Comparison of ENCODE assay signal across 8 mouse cellular contexts in the genomic region with DNA sequence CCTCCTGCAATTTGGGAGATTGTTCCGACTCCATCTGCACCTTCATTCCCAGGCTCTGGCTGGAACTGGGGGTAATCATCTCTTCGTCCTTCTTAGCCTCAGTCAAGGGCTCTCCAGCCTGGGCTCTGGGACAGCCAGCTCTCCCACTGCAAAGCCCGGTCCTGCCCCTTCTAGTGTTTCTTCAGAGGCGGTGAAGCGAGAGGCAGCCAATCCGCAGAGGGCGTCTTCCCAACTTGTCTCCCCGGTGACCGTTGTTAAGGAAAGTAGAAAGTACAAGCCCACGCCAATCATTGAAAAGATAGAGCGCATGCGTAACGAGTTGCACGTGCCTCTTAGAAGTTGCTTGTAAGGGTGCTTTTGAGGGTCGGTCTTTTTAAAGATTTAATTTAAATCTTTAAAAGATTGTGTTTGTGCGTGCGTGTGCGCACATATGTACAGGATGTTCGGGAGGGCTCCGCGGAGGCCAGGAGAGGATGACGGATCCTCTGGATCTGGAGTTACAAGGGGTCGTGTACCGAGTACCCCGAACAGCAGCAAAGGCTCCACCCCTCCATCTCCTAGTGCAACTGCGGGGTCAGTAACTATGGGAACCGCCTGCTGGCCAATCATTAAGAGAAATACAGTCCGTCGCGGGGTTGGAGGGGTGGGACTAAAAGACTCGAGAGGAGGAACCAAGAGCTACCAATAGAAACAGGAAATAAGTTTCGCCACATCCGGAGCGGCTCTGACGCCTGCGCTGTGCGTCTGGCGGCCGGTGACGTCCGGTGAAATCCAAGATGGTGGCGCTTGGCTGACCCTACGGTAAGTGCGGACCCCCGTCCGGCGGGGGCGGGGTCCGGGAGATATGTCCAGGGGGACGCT. TPM values are rescaled to one million over a fixed set of nuclear protein-coding genes. Genes with fewer than 3 reads are reported as not detected.
DNase-seq lines count a peak whose midpoint lies in the region; ATAC-seq lines count a peak whose summit lies in the region.

Gene Ccdc189, minus strand, starts transcription at position 585 of the 861 bp plus-strand sequence.
Gene Rnf40, plus strand, starts transcription at position 757 of the 861 bp plus-strand sequence.

- peaks cover 49% of the 10 kb centered on the region for H3K36me3 ChIP-seq in intestine, embryonic 14.5 days (ENCODE audit: control insufficient read depth, insufficient read depth, low read length)

- H3K4me3 ChIP-seq in intestine, embryonic 14.5 days (ENCODE audit: low read depth, low read length): peak within 1 kb of the TSS; percentile 96

- ATAC-seq in intestine, embryonic 14.5 days (replicated peaks; ENCODE audit: low FRiP score, low TSS enrichment, low read depth): peak; percentile 97

- peak within 1 kb of the TSS; percentile 51 for H3K27ac ChIP-seq in intestine, embryonic 14.5 days (ENCODE audit: low read depth)

- H3K9ac ChIP-seq in intestine, embryonic 14.5 days (ENCODE audit: low read length): peak within 1 kb of the TSS; percentile 84

- peak within 1 kb of the TSS; percentile 96 for H3K4me2 ChIP-seq in intestine, embryonic 14.5 days (ENCODE audit: low read length)

- WGBS in intestine, embryonic 14.5 days: under 1% methylated on average over 49 of the region's 50 CpGs

- H3K4me1 ChIP-seq in intestine, embryonic 14.5 days (replicated peaks; ENCODE audit: control insufficient read depth, insufficient read depth, low read length): peaks cover 12% of the 10 kb centered on the region

- DNase-seq in adrenal gland, adult 18-20 months (ENCODE audit: low spot score in 2 of 2): peak; percentile 80 to 82
- peak; percentile 98 for DNase-seq in embryo, embryonic 11 days
- DNase-seq in gastrocnemius, postnatal 25 days: peak; percentile 95
- peak; percentile 95 for DNase-seq in intestine, embryonic 14.5 days (ENCODE audit: low spot score)
- DNase-seq in left cerebral cortex, postnatal 14 days (ENCODE audit: low spot score in 2 of 2): peak; percentile 95 to 98
- peak; percentile 98 for DNase-seq in mesoderm, embryonic 11.5 days (ENCODE audit: low read depth, low spot score)
- peak; percentile 95 to 98 for DNase-seq in right cerebral cortex, postnatal 36 days (ENCODE audit: low spot score in 2 of 2)
- peak; percentile 99 for DNase-seq in yolk sac, embryonic 10.5 days (ENCODE audit: low spot score)

- intact Hi-C loops in left cerebral cortex, postnatal 14 days (cut with DNase I): no loop called here

- H3K27me3 ChIP-seq in intestine, embryonic 14.5 days (replicated peaks; ENCODE audit: control insufficient read depth, insufficient read depth, low read length): no peaks in the 10 kb centered on the region

- no peaks in the 10 kb centered on the region for H3K9me3 ChIP-seq in intestine, embryonic 14.5 days (ENCODE audit: control insufficient read depth, low read length)

RNA-seq across cellular contexts. Expression of gene Ccdc189, which starts in this region (rescaled TPM):
- total RNA-seq in adrenal gland, adult 18-20 months (2021): 1 to 10 TPM; 8.4 to 8.5 TPM
- 1 to 10 TPM; 2.1 to 4.5 TPM for total RNA-seq in gastrocnemius, postnatal 25 days (2021)
- polyA plus RNA-seq in intestine, embryonic 14.5 days (2014; fragmentation: Nextera tagmentation; extraction: Ambion mirVana): 6.9 and 7.7 TPM in 2 replicates
- total RNA-seq in left cerebral cortex, postnatal 14 days (2021): 10 to 100 TPM in 1 of 2 experiments, 1 to 10 TPM in 1; 9.5 to 11.3 TPM

RNA-seq across cellular contexts. Expression of gene Rnf40, which starts in this region (rescaled TPM):
- 10 to 100 TPM; 54.1 to 64.1 TPM for total RNA-seq in adrenal gland, adult 18-20 months (2021)
- total RNA-seq in gastrocnemius, postnatal 25 days (2021): 10 to 100 TPM; 29.4 to 30.0 TPM
- 36.3 and 38.8 TPM in 2 replicates for polyA plus RNA-seq in intestine, embryonic 14.5 days (2014; fragmentation: Nextera tagmentation; extraction: Ambion mirVana)
- total RNA-seq in left cerebral cortex, postnatal 14 days (2021): 10 to 100 TPM; 69.5 to 74.7 TPM

Comparison
In these comparisons a context has a peak if more than half of its experiments do, and no peak if none do; other contexts are left out.
1. Peak in every context shown above with its lines: DNase-seq, ATAC-seq, H3K4me3 ChIP-seq and H3K27ac ChIP-seq.